Mouse (Mus musculus) ES-Bruce4 (cell line): ENCODE measurements around the gene Mrps26.

ENCODE experiments used
- CTCF ChIP-seq: IDR thresholded peaks from one replicate; pipeline ENCODE4 v1.8.1; 2011; ENCODE audit warnings: low read depth, low read length
- POLR2A ChIP-seq: IDR thresholded peaks from one replicate; pipeline ENCODE4 v1.8.1; 2011; ENCODE audit warnings: low read length; ENCODE audit not compliant: insufficient read depth

- peak; percentile 71 for TF ChIP-seq CTCF
- TF ChIP-seq POLR2A = no peak
Measured at GRCm38 (mm10) chr2:130578148-130578547, 14.6 kb downstream of the Mrps26 start.
